Mouse (Mus musculus): ENCODE results near the gene Fam189a1. TPM values are rescaled to one million over a fixed set of nuclear protein-coding genes. Genes with fewer than 3 reads are reported as not detected.
A peak's percentile ranks its signal among the peaks of the same experiment; 100 is the strongest.

Gene Fam189a1
- polyA plus RNA-seq (2015; fragmentation: Nextera tagmentation; extraction: Ambion mirVana), result 0.33 and 0.66 TPM in 2 replicates

DNA sequence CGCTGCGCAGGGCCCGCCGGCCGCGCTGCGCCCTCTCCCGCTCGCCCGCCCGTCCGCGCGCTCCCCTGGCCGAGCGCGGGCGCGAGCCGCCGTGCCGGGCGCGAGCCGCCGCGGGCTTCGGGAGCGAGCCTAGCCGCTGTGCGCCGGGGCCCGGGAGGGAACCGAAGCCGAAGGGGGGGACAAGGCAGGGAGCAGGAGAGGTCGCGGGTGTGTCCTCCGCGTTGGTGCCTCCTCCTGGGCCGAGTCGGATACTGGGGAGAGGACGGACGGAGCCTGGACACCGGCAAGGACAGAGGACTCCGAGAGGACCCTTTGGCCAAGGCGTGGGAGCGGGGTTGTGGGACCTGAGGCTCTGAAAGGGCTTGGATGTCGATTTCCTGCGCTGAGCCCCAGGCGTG lies at the start of gene Fam189a1:
Gene Fam189a1 (minus strand): TSS at position 57 of the 398 bp plus-strand sequence.
- WGBS, result under 1% methylated on average over 35 of the region's 50 CpGs
- H3K27me3 ChIP-seq, result peaks cover 61% of the 10 kb centered on the region
- no peak within 1 kb of the TSS for H3K27ac ChIP-seq
- ATAC-seq (replicated peaks; ENCODE audit: low FRiP score), result peak; percentile 85
- peak within 1 kb of the TSS; percentile 62 for H3K4me3 ChIP-seq (replicated peaks)
- peaks cover 19% of the 10 kb centered on the region; the same call in 1 of the 2 replicates for H3K4me1 ChIP-seq
- H3K4me2 ChIP-seq, result peak within 1 kb of the TSS; percentile 100
- peak within 1 kb of the TSS; percentile 58 for H3K9ac ChIP-seq
- no peaks in the 10 kb centered on the region for H3K36me3 ChIP-seq
- no peaks in the 10 kb centered on the region for H3K9me3 ChIP-seq (replicated peaks)

DNA sequence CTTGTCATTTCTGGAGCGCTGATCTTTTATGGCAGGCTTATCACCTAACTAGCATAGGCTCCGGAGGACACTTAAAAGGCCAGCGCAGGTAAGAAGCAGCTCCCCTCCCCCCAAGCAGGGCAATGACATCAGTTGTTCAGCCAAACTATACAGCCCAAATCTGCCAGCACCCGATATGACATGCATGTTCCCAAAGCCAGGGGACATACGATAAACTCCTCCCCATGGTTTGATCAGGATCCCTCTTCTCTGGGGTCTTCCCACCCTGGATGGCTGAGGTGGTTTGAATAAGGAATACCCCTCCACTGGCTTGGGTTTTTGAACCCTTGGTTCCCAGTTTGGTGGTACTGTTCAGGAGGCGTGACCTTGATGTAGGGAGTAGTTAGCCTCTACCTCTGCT lies 49.7 kb upstream of the Fam189a1 start:
- Histone ChIP-seq H3K27me3 (no peaks in the 10 kb centered on the region), H3K27ac (no peak overlapping the region), H3K9me3 (replicated peaks) (peaks cover 3% of the 10 kb centered on the region), H3K36me3 (no peaks in the 10 kb centered on the region), H3K4me3 (replicated peaks) (no peak overlapping the region), H3K9ac (no peak overlapping the region), H3K4me1 (no peaks in the 10 kb centered on the region), H3K4me2 (no peak overlapping the region)
- 85% methylated on average over 6 of the region's 6 CpGs for WGBS
- ATAC-seq (replicated peaks; ENCODE audit: low FRiP score), result no peak

DNA sequence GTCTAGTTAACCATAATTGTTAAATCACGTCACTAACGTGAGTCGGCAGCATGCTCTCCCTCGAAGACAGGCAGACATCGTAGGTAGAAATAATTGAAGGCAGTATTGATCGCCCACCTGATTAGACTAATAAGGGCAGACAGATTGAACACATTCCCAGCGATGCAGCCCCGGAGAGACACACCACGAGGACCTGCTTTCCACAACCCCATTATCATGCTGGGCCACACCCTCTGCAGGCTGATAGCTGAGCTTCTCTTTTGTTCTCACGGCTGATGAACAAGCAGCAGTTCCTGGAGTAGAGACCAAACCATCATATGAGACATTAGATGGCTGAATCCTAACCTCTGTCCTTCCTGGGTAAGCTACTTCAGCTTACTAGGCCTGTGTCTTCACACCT lies 46.3 kb upstream of the Fam189a1 start:
- Histone ChIP-seq H3K4me2 (no peak overlapping the region), H3K4me1 (no peaks in the 10 kb centered on the region), H3K27me3 (no peaks in the 10 kb centered on the region), H3K9me3 (replicated peaks) (peaks cover 3% of the 10 kb centered on the region), H3K36me3 (no peaks in the 10 kb centered on the region), H3K4me3 (replicated peaks) (no peak overlapping the region), H3K9ac (no peak overlapping the region), H3K27ac (no peak overlapping the region)
- no peak for ATAC-seq (replicated peaks; ENCODE audit: low FRiP score)
- WGBS, result 83% methylated on average over 10 of the region's 10 CpGs

DNA sequence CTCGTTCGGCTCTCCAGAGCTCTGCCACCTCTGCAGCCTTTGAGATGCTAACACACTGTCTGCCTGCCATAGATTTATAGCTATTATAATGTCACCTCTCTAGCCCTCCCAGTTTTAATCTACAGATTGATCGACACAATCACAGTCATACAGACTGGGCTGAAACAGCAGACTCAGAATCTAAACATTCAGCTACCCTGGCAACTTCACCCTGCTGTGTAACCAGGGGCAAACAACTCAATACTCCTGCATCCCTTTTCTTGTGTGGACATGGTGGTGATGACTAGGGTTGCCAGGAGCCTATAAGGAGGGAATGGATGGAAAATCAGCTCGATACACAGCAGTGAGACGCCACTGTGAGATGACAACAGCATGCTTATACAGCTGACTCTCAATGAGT lies 24.3 kb upstream of the Fam189a1 start:
- ATAC-seq (replicated peaks; ENCODE audit: low FRiP score), result no peak
- H3K27ac ChIP-seq, result no peak overlapping the region
- 72% methylated on average over 5 of the region's 5 CpGs for WGBS

DNA sequence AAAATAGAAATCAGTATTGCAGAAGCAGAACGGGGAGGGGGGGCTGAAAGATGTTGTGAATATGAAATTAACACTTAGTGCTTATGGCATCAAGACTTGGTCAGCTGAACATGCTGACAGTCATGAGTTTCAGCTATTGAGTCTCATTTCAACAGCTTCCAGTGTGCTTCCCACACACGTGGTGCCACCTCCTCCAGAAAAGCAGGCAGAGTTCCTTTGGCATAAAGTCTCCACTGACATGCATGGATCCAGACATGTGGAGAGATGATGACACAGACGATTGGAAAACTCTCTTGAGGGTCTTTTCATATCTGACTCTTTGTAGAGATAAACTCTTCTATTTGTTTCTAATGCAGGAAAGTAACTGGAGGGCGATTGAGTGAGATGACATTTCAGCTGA lies 14.4 kb upstream of the Fam189a1 start:
- H3K4me2 ChIP-seq, result no peak overlapping the region
- WGBS, result 76% methylated on average over 4 of the region's 4 CpGs
- H3K27ac ChIP-seq, result no peak overlapping the region
- H3K9ac ChIP-seq, result no peak overlapping the region
- H3K4me3 ChIP-seq (replicated peaks), result no peak overlapping the region
- no peaks in the 10 kb centered on the region for H3K27me3 ChIP-seq
- H3K36me3 ChIP-seq, result no peaks in the 10 kb centered on the region
- H3K9me3 ChIP-seq (replicated peaks), result no peaks in the 10 kb centered on the region
- H3K4me1 ChIP-seq, result no peaks in the 10 kb centered on the region
- ATAC-seq (replicated peaks; ENCODE audit: low FRiP score), result no peak

More for the DNA sequence above, 24.3 kb upstream of the Fam189a1 start:
- H3K9me3 ChIP-seq (replicated peaks), result no peaks in the 10 kb centered on the region
- no peaks in the 10 kb centered on the region for H3K36me3 ChIP-seq
- H3K4me3 ChIP-seq (replicated peaks), result no peak overlapping the region
- no peak overlapping the region for H3K4me2 ChIP-seq
- H3K27me3 ChIP-seq, result no peaks in the 10 kb centered on the region
- no peaks in the 10 kb centered on the region for H3K4me1 ChIP-seq
- H3K9ac ChIP-seq, result no peak overlapping the region

DNA sequence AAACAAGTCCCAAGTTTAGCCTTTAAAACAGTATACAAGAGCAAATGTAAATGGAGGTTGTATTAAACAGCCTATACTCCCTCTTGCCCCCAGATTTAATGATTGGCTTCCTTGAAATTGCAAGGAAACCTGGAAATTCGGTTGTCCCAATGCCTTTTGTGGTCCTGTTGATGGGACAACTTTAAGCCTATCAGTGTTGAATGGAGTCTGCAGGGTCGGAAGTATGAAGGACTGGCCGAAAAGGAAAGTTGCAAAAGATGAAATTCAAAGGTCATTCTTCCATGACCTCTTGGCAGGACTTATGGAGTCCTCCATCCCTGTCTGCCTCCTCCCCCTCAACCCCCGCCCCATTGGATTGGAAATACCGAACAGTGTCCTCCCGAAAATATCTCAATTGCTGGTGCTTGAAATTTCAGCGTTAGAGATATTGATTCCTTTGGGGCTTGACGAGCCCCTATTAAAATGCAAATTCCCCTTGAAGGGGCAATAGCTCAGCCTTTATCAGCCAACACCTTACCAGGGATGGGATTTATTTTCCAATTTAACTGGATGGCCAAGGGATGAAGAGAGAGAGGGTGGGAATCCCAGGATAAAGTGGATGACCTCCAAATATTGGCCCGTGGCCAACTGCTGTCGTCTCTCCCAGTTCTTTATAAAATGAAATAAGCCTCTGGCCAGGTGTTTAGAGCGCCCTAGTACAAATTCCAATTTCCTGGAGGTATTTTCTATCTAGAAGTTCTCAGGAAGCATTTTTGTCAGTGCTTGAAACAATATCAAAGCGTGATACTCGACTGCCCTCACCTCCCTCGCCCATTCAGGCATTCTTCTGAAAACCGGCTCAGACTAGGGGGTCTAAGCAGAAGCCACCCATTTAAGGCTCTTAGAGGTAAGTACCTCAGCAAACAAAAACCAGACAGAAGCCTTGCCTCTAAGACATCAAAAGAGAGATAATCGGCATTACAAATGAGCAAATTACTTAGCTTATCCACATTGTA lies 958 bp upstream of the Fam189a1 start:
- H3K36me3 ChIP-seq, result no peaks in the 10 kb centered on the region
- no peaks in the 10 kb centered on the region for H3K9me3 ChIP-seq (replicated peaks)
- H3K4me3 ChIP-seq (replicated peaks), result peak overlapping the region; percentile 62
- H3K27me3 ChIP-seq, result peaks cover 61% of the 10 kb centered on the region
- H3K9ac ChIP-seq, result no peak overlapping the region
- H3K27ac ChIP-seq, result no peak overlapping the region
- no peak for ATAC-seq (replicated peaks; ENCODE audit: low FRiP score)
- peak overlapping the region; percentile 100 for H3K4me2 ChIP-seq
- peaks cover 19% of the 10 kb centered on the region; the same call in 1 of the 2 replicates for H3K4me1 ChIP-seq
- 14% methylated on average over 16 of the region's 16 CpGs for WGBS

DNA sequence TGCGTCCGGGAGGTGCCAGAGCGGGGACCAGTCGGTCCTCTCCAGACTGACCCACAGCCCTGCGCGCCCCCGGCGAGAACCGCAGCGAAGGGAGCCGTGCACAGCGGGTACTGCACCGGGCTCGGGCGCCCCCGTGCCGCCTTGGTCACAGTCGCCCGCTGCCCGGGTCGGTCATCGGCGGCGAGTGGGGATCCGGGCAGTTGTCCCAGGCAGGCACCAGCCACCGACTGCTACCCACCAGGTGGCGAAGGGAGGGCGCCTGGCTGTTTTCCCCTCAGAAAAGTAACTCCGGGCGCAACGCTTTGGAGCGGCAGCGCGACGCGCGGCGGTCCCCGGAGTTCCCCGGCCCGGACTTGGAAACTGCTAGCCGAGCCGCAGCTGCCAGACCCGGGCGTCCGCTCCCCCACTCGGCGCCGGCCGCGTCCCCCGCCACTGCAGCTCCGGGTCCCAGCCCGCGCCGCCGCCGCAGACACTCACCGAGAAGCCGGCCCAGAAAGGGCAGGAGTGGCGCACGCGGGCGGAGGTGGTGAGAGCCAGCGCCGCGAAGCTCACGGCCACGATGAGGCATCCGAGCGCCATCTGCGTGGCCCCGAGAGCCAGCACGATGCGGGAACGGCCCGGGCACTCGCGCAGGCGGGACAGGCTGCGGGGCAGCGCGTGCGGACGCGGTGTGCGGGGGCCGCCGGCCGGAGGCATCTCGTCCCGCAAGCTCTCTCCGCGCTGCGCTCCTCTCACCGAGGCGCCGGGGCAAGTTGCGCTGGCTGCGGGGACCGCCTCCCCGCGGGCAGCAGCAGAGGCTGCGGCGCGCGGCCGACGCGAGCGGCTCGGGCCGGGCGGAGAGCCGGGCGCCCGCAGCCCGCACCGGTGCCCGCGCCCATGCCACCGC lies 499 bp downstream of the Fam189a1 start:
- Histone ChIP-seq H3K36me3 (no peaks in the 10 kb centered on the region), H3K27me3 (peaks cover 61% of the 10 kb centered on the region), H3K4me3 (replicated peaks) (peak overlapping the region; percentile 62), H3K9ac (peak overlapping the region; percentile 58), H3K27ac (no peak overlapping the region), H3K4me2 (peak overlapping the region; percentile 100), H3K4me1 (peaks cover 19% of the 10 kb centered on the region; the same call in 1 of the 2 replicates), H3K9me3 (replicated peaks) (no peaks in the 10 kb centered on the region)
- ATAC-seq (replicated peaks; ENCODE audit: low FRiP score), result peak; percentile 79
- WGBS, result under 1% methylated on average over 120 of the region's 122 CpGs

DNA sequence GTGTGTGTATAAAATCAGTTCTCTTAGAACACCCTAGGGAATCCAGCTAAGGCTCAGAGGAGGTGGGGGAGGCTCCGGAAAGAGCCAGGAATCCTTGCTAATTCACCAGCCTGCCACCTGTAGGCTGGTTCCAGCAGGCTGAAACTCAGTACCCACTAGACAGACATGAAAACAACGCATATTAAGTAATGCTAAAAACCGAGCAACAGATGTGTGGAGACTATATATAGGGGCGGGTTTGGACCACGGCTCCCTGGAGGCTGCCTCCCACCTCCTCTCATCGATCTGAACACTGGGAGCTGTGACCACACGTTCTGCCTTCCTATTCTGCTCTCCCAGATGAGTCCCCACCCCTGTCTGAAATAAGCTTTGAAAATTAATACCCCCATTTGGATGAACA lies 1.8 kb downstream of the Fam189a1 start:
- Histone ChIP-seq H3K27me3 (peaks cover 61% of the 10 kb centered on the region), H3K9ac (no peak overlapping the region), H3K4me1 (peaks cover 19% of the 10 kb centered on the region; the same call in 1 of the 2 replicates), H3K4me2 (peak overlapping the region; percentile 100), H3K4me3 (replicated peaks) (0 out of 2 replicates have a peak overlapping the region, but pooled peaks have one; percentile 4), H3K9me3 (replicated peaks) (no peaks in the 10 kb centered on the region), H3K27ac (no peak overlapping the region), H3K36me3 (no peaks in the 10 kb centered on the region)
- 7% methylated on average over 7 of the region's 7 CpGs for whole genome bisulfite sequencing
- no peak for ATAC-seq (replicated peaks; ENCODE audit: low FRiP score)

DNA sequence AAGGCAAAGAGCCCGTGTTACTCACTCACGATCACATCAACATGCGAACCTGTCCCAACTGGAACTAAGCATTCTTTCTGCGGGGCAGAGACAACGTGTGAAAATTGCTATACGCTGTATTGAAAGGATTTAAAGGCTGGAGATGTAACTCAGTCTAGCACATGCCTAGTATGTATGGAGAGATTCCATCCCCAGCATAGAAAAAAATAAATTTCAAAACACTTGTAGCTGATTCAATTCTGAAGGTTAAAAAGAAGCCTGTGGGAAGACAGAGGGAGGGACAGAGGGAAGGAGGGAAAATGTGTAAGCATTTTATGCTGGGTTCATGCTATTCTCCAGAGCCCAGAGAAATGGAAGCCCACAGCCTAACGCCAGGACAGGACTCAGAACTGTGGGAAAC lies 2.5 kb downstream of the Fam189a1 start:
- H3K9ac ChIP-seq, result no peak overlapping the region
- WGBS, result 79% methylated on average over 7 of the region's 7 CpGs
- peaks cover 56% of the 10 kb centered on the region for H3K27me3 ChIP-seq
- H3K27ac ChIP-seq, result no peak overlapping the region
- H3K4me3 ChIP-seq (replicated peaks), result no peak overlapping the region
- no peaks in the 10 kb centered on the region for H3K36me3 ChIP-seq
- H3K4me2 ChIP-seq, result no peak overlapping the region
- H3K4me1 ChIP-seq, result peaks cover 19% of the 10 kb centered on the region; the same call in 1 of the 2 replicates
- no peaks in the 10 kb centered on the region for H3K9me3 ChIP-seq (replicated peaks)
- ATAC-seq (replicated peaks; ENCODE audit: low FRiP score), result no peak

DNA sequence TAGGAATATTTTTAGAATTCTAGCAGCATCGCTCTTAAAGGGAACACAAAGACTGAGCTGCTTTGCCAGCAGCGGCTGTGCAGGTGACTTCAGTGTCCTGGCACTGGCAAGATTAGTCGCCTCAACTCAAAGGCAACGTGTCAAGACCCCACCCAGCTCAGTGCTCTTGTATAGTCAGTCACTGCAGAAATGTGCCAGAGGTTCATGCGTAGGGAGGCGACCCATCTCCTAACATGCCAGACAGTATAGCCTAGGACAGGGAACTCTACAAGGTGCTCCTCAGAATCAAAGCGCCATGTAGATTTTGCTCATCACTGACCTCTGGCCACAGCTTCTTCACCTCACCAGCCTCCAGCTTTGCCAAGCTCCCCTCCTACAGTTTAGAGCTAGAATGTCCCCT lies 4.8 kb downstream of the Fam189a1 start:
- Histone ChIP-seq H3K4me1 (peaks cover 12% of the 10 kb centered on the region; the same call in 1 of the 2 replicates), H3K9me3 (replicated peaks) (no peaks in the 10 kb centered on the region), H3K4me3 (replicated peaks) (no peak overlapping the region), H3K9ac (no peak overlapping the region), H3K27ac (no peak overlapping the region), H3K4me2 (no peak overlapping the region), H3K27me3 (peaks cover 32% of the 10 kb centered on the region), H3K36me3 (no peaks in the 10 kb centered on the region)
- WGBS, result 87% methylated on average over 7 of the region's 7 CpGs
- no peak for ATAC-seq (replicated peaks; ENCODE audit: low FRiP score)

DNA sequence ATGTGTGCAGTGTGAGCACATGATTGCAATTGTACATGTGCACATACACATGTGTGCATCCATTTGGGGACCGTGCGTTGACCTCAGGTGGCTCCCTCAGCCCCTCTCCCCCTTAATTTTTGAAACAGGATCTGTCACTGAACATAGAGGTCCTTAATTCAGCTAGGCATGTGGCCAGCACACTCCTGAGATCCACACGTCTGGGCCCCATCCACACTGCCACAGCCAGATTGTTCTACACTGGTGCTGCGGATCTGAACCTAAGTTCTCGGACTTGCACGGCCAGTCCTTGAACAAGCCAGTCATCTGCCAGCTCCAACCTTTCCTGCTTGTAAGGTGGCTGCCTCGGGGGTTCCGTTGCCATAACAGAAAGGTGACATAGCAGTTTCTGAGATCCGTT lies 7.3 kb downstream of the Fam189a1 start:
- H3K36me3 ChIP-seq, result no peaks in the 10 kb centered on the region
- WGBS, result 84% methylated on average over 9 of the region's 9 CpGs
- no peak overlapping the region for H3K4me2 ChIP-seq
- H3K27me3 ChIP-seq, result peaks cover 12% of the 10 kb centered on the region
- H3K4me1 ChIP-seq, result no peaks in the 10 kb centered on the region
- no peak for ATAC-seq (replicated peaks; ENCODE audit: low FRiP score)
- H3K9ac ChIP-seq, result no peak overlapping the region
- H3K4me3 ChIP-seq (replicated peaks), result no peak overlapping the region
- H3K27ac ChIP-seq, result no peak overlapping the region
- no peaks in the 10 kb centered on the region for H3K9me3 ChIP-seq (replicated peaks)

DNA sequence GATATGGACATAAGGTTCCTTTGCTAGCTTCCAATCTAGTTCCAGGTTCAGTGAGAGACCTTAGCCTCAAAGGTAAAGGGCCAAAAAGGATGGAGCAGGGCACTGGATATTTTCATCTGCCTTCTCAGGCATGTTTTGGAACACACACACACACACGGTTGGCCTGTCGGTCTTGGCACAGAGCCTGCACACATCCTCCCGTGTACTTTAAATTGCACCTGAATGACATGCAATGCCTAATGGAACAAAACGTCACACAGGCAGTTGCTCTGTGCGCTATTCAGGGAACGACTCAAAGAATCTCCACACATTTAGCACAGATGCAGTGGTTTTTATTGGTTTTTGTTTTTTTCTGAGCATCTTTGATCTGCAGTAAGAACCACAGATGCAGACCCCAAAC lies 11.5 kb downstream of the Fam189a1 start:
- no peaks in the 10 kb centered on the region for H3K36me3 ChIP-seq
- H3K27me3 ChIP-seq, result no peaks in the 10 kb centered on the region
- no peak overlapping the region for H3K4me3 ChIP-seq (replicated peaks)
- peaks cover 17% of the 10 kb centered on the region for H3K4me1 ChIP-seq
- WGBS, result 55% methylated on average over 6 of the region's 6 CpGs
- H3K9ac ChIP-seq, result no peak overlapping the region
- no peak overlapping the region for H3K4me2 ChIP-seq
- ATAC-seq (replicated peaks; ENCODE audit: low FRiP score), result no peak
- H3K27ac ChIP-seq, result no peak overlapping the region
- no peaks in the 10 kb centered on the region for H3K9me3 ChIP-seq (replicated peaks)

Data from kidney, embryonic 15.5 days (tissue).